Mouse (Mus musculus) frontal cortex, postnatal 10 days (tissue): ENCODE measurements around the gene Fam171b.

Source experiments
- DNase-seq, 2 experiments: peaks; one replicate each; pipeline ENCODE4 v3.0.0; 2022; ENCODE audit warnings: low spot score in 2 of 2, mixed read lengths in 1 of 2

Gene Fam171b

GRCm38 (mm10) chr2:83812483-83813272 lies at the start of gene Fam171b:
Gene Fam171b, plus strand, starts transcription at chr2:83812636.
- DNase-seq: peak; percentile 80 to 84

GRCm38 (mm10) chr2:83766058-83766457 lies 46.4 kb upstream of the Fam171b start:
- no peak for DNase-seq

- DNase-seq: no peak
Observed at GRCm38 (mm10) chr2:83766878-83767277, 45.6 kb upstream of the Fam171b start.

GRCm38 (mm10) chr2:83768311-83769047 lies 44.0 kb upstream of the Fam171b start:
- no peak for DNase-seq

- peak; percentile 37 to 47 for DNase-seq
Observed at GRCm38 (mm10) chr2:83771155-83771812, 41.2 kb upstream of the Fam171b start.

GRCm38 (mm10) chr2:83791330-83792073 lies 20.9 kb upstream of the Fam171b start:
- DNase-seq: no peak

- no peak for DNase-seq
Observed at GRCm38 (mm10) chr2:83792102-83792501, 20.3 kb upstream of the Fam171b start.

GRCm38 (mm10) chr2:83795766-83796165 lies 16.7 kb upstream of the Fam171b start:
- no peak for DNase-seq

GRCm38 (mm10) chr2:83797902-83798497 lies 14.4 kb upstream of the Fam171b start:
- no peak for DNase-seq

GRCm38 (mm10) chr2:83813273-83813892 lies 947 bp downstream of the Fam171b start:
- peak; percentile 21 to 50 for DNase-seq

GRCm38 (mm10) chr2:83814009-83814408 lies 1.6 kb downstream of the Fam171b start:
- peak; percentile 32 to 33 for DNase-seq

GRCm38 (mm10) chr2:83816147-83816546 lies 3.7 kb downstream of the Fam171b start:
- no peak for DNase-seq

GRCm38 (mm10) chr2:83825161-83825560 lies 12.7 kb downstream of the Fam171b start:
- DNase-seq: no peak

- no peak for DNase-seq
Observed at GRCm38 (mm10) chr2:83828895-83829539, 16.6 kb downstream of the Fam171b start.

- no peak for DNase-seq
Observed at GRCm38 (mm10) chr2:83832903-83833302, 20.5 kb downstream of the Fam171b start.

- no peak for DNase-seq
Observed at GRCm38 (mm10) chr2:83835313-83836070, 23.1 kb downstream of the Fam171b start.

- no peak for DNase-seq
Observed at GRCm38 (mm10) chr2:83848495-83848894, 36.1 kb downstream of the Fam171b start.

- no peak for DNase-seq
Observed at GRCm38 (mm10) chr2:83853423-83853822, 41.0 kb downstream of the Fam171b start.

GRCm38 (mm10) chr2:83856236-83856635 lies 43.8 kb downstream of the Fam171b start:
- DNase-seq: no peak
